Mouse (Mus musculus) heart, postnatal 4 days (tissue): ENCODE measurements around the gene Mphosph10. TPM values are rescaled to one million over a fixed set of nuclear protein-coding genes. Genes with fewer than 3 reads are reported as not detected.

ENCODE experiments used
- DNase-seq: peaks from one replicate; pipeline ENCODE4 v3.0.0; 2021
- total RNA-seq, 2 experiments: library from RNA; stranded (reverse); gene quantifications; 2 replicates each; pipeline ENCODE4 v1.2.3; 2021

Gene Mphosph10
- total RNA-seq = 10 to 100 TPM; 16.6 to 17.4 TPM

DNA sequence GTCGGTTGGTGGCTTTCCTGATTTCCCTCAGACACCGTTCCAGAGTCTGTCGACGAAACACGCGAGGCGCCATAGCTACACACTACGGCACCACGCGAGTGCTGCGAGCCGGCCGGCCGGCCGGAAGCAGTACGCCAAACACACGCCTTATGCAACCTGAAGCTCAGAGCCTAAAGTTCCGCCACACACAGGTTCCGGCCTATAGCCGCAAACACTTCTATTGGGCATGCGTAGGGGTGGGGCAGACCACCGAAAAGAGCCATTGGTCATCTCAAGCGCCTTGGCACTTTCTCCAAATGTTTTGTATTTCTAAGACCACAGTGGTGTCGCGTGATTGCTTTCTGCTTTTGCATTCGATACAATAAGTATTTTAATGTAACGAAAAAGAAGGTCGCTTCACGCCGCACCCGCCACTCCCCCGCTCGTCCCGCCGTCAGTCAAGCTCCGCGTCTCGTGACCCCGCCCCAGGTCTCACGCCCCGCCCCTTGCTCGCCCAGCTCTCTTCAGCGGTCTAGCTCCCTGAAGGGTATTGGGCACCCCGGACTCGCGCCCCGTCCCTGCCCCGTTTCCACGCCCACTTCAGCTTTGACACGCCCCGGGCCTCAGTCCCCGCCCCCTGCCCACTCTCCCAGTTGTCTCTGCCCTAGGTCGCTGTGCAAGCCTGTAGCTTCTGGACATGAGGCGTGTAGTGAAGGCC is at the start of gene Mphosph10, which contains the start of gene Mcee:
Gene Mphosph10 (minus strand): TSS at position 147 of the 697 bp plus-strand sequence.
Gene Mcee (plus strand): TSS at position 486 of the 697 bp plus-strand sequence.
- peak; percentile 99 for DNase-seq

GRCm38 (mm10) chr7:64440519-64440918 is 48.5 kb upstream of the Mphosph10 start:
- no peak for DNase-seq

GRCm38 (mm10) chr7:64439595-64440518 is 47.8 kb upstream of the Mphosph10 start:
- DNase-seq = no peak

GRCm38 (mm10) chr7:64424861-64425260 is 32.8 kb upstream of the Mphosph10 start:
- DNase-seq = no peak

DNA sequence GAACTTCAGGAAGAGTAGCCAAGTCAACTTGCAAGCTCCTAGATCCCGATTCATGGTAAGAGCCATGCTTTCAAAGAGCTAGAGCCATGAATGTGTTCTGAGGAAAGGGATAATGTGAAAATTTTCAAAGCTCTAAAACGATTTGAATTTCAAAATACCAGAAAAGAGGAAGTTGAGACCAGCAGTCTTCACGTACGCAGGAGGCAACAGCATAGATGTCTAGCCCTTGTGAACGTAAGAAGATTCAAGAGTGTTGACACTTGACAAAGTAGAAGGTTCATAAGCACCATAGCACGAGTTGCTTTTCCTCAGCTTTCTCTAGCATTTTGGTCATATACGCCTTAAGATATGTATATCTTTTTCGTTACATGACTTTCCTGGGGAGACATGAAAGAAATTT is 11.9 kb upstream of the Mphosph10 start:
- DNase-seq = no peak

- DNase-seq = no peak
Measured at GRCm38 (mm10) chr7:64402452-64402851, 10.4 kb upstream of the Mphosph10 start.

- no peak for DNase-seq
Measured at GRCm38 (mm10) chr7:64400725-64401124, 8.7 kb upstream of the Mphosph10 start.

DNA sequence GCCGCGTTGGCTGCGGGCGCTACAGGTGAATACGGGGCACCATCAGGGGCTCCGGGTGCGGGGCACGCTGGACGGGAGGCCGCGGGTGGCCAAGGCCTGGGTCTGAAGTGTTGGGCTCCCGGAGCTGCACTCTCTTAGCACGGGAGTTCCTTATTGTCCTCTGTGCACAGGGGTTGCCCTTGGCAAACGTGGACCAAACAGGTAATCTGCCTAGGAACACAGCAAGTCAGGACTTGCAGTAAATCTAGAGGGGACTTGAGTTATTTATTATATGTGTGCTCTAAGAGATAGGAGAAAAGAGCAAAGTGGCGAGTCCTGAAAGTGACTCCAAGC is 717 bp upstream of the Mphosph10 start:
- no peak for DNase-seq

GRCm38 (mm10) chr7:64391479-64391878 is 589 bp downstream of the Mphosph10 start:
- no peak for DNase-seq

GRCm38 (mm10) chr7:64373830-64374562 is 18.1 kb downstream of the Mphosph10 start, which contains the start of gene Fan1:
Gene Fan1 (minus strand): TSS chr7:64374095.
- peak; percentile 89 for DNase-seq

GRCm38 (mm10) chr7:64373147-64373829 is 18.8 kb downstream of the Mphosph10 start:
- DNase-seq = no peak

DNA sequence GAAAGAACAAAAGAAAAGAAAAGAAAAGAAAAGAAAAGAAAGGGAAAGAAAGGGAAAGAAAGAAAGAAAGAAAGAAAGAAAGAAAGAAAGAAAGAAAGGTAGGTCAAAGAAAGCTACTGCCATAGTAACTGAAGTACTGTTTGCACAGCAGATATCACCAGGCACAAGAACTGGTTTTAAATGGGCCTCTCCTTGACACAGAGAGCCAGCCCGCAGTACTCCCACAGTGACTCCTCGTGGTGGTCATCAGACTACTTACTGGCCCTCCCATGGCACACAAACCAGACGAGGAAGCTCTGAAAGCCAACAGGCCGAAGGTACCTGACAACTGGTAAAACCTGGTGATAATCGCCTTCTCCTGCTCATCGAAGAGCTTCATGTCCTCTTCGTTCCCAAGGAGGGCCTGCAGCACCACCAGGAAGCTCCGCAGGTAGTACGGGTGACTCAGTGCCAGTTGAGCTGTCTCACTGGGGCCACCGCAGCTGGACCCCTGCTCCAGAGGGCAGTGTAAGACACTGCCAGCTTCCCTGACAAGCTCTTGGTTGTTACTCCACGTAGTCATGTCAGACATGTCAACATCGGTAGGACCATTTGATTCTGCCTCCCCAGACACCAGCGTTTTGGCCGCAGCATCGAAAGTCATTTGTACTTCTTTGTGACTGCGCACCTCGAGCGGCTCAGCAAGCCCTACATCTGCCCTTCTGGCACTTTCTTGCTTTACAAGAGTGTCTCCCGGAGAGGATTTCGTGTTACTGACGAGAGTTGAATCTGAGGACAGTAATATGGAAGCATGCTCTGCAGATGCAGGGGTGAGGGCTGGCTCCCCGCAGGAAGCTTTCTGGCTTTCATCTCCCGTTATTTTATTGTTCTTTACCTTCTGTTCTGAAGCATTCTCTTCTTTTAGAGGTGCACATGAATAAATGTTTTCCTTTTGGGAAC is 19.9 kb downstream of the Mphosph10 start:
- DNase-seq = no peak

DNA sequence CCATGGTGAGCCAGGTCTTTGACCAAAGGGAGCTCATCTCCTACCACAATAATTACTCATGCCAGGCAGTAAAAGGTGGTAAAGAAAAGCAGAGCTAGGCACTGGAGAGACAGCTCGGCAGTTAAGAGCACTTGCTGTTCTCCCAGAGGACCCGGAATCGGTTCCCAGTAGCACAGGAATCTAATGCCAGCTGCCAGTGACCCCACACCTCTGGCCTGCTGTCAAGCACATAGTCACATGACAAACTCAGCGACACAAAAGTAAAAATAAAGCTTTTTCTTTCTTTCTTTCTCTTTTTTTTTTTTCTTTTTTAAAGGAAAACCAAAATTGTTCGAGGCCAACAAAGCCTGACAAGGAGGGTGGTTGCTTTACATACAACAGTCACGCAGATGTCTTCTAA is 22.2 kb downstream of the Mphosph10 start:
- no peak for DNase-seq

- DNase-seq = no peak
Measured at GRCm38 (mm10) chr7:64365863-64366262, 26.2 kb downstream of the Mphosph10 start.

GRCm38 (mm10) chr7:64360586-64360945 is 31.5 kb downstream of the Mphosph10 start:
- DNase-seq = no peak

DNA sequence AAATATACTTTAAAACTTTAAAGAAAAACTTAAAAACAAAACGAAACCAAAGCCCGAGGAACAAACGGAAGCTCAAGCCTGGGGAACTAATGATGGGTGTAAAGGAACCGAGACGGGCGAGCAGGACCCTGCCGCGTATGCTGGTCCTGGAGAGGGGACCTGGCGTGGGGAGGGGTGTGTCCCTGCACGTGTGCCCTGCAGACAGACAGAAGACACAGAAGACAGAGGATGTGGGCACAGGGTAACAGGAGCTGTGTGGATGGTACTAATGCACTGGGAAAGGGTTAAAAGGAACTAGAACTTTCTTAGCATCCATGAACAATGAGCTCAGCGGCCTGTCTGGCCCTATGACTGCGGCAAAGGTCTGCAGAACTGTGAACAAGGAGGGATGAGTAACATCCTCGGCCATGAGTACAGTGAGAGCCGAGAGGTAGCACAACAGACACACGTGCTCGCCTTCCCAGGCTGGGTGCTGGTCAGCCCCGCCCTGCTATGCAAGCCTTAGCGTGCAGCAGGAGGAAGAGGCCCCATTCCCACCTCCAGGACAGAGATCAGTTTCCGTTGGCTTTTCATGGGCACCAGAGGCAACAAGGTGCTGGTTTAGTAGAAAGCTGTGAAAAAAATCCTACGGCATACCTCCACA is 32.0 kb downstream of the Mphosph10 start:
- DNase-seq = no peak

- no peak for DNase-seq
Measured at GRCm38 (mm10) chr7:64358666-64359065, 33.4 kb downstream of the Mphosph10 start.

DNA sequence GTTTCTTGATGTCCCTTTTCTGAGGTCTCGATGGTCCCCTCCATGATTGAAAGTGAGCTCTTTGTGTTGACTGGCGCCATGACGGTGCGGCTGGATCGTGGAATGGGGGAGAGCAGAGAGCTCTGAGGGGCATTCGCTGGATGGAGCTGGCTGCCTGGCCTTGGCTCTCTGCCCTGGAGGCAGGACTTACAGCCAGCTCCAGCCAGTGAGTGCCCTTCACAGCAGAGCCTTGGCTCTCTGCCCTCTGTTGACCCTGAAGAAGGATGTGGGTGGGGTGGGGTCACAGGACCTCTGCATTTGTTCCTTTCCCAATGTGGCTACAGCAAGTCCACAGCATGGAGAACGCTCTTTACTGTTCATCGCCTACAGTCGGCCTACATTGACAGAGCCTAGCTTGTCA is 34.7 kb downstream of the Mphosph10 start:
- DNase-seq = peak; percentile 53

GRCm38 (mm10) chr7:64356661-64357060 is 35.4 kb downstream of the Mphosph10 start:
- no peak for DNase-seq

- DNase-seq = no peak
Measured at GRCm38 (mm10) chr7:64354206-64354605, 37.9 kb downstream of the Mphosph10 start.

DNA sequence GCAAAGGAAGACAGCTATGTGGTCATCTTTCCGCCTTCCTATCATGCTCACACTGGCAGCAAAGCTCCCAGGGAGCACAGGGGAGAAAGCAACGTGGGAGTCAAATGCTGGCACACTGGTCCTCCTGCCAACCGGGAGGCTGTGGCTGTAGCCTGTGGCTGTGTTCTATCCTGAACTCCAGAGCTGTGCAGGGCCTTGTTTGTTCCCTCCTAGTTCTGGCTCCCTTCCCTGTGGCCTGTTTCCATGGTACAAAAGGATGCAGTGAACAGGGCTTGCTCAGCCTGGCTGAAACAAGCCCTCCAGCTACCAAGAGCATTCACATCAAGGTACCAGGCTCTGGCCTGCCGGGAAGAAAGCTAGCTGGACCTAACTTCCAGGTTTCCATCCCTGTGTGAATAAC is 41.0 kb downstream of the Mphosph10 start:
- no peak for DNase-seq
